Mouse (Mus musculus) granulocyte monocyte progenitor cell, adult 5-6 weeks (primary cell): ENCODE results near the gene Asxl2. TPM values are rescaled to one million over a fixed set of nuclear protein-coding genes. Genes with fewer than 3 reads are reported as not detected.
A peak's percentile ranks its signal among the peaks of the same experiment; 100 is the strongest.

Experiments used
- ATAC-seq: replicated peaks from 2 replicates; pipeline ENCODE4 v1.8.0; 2016; ENCODE audit warnings: mild to moderate bottlenecking, moderate TSS enrichment, inconsistent platforms; ENCODE audit not compliant: poor library complexity, severe bottlenecking
- total RNA-seq, 2 experiments: library from RNA; stranded (forward) in 1 of 2; stranded (reverse) in 1 of 2; fragments of 200-712, 200-1000 nt in 1 of 2; fragments of >200 nt in 1 of 2; fragmentation: Nextera tagmentation in 1 of 2; gene quantifications; 2 replicates each; pipeline ENCODE4 v1.2.3; 2014 to 2017

Asxl2 gene
- total RNA-seq, 2 experiments from 2014 or later: 26.9 to 44.4 TPM

- no peak for ATAC-seq
Observed at GRCm38 (mm10) chr12:3539605-3540004, 112.9 kb downstream of the Asxl2 start.

- ATAC-seq: no peak
Observed at GRCm38 (mm10) chr12:3540871-3541270, 114.2 kb downstream of the Asxl2 start.

- 0 out of 2 replicates have a peak, but pooled peaks have one; percentile 33 for ATAC-seq
Observed at GRCm38 (mm10) chr12:3545451-3545850, 118.8 kb downstream of the Asxl2 start.

- ATAC-seq: no peak
Observed at GRCm38 (mm10) chr12:3546121-3546658, 119.5 kb downstream of the Asxl2 start.

- no peak for ATAC-seq
Observed at GRCm38 (mm10) chr12:3546781-3547180, 120.1 kb downstream of the Asxl2 start.

- no peak for ATAC-seq
Observed at GRCm38 (mm10) chr12:3547506-3547905, 120.8 kb downstream of the Asxl2 start.

- ATAC-seq: no peak
Observed at GRCm38 (mm10) chr12:3547911-3548310, 121.3 kb downstream of the Asxl2 start.

- ATAC-seq: peak; percentile 55
Observed at GRCm38 (mm10) chr12:3548582-3549211, 122.0 kb downstream of the Asxl2 start.

- 0 out of 2 replicates have a peak, but pooled peaks have one; percentile 9 for ATAC-seq
Observed at GRCm38 (mm10) chr12:3550280-3550679, 123.6 kb downstream of the Asxl2 start.

Other genes starting within 250 kb of the Asxl2 start
- gene Rab10, start 116.9 kb upstream of the Asxl2 start, total RNA-seq (2014; fragmentation: Nextera tagmentation): 57.5 and 59.4 TPM in 2 replicates
- gene Rab10, start 116.9 kb upstream of the Asxl2 start, total RNA-seq (2017): 88.2 and 111 TPM in 2 replicates
- gene Kif3c, start 61.7 kb upstream of the Asxl2 start, total RNA-seq (2014; fragmentation: Nextera tagmentation): 2.7 and 7.8 TPM in 2 replicates
- 3.3 and 4.4 TPM in 2 replicates for gene Kif3c, start 61.7 kb upstream of the Asxl2 start, total RNA-seq (2017)
- gene Dtnb, start 145.5 kb downstream of the Asxl2 start, total RNA-seq (2014; fragmentation: Nextera tagmentation): 14.2 and 27.7 TPM in 2 replicates
- 8.9 and 14.3 TPM in 2 replicates for gene Dtnb, start 145.5 kb downstream of the Asxl2 start, total RNA-seq (2017)